Mouse (Mus musculus) G1E (cell line): Measurements from ENCODE around the gene Clasp2.

Experiments
- CTCF ChIP-seq: IDR thresholded peaks from 2 replicates; pipeline ENCODE4 v1.5.1; 2012; ENCODE audit warnings: low read depth, low read length, inconsistent platforms, mixed read lengths
- GATA2 ChIP-seq: IDR thresholded peaks from 2 replicates; pipeline ENCODE4 v1.6.1; 2012; ENCODE audit warnings: low read depth, low read length, inconsistent platforms, borderline replicate concordance
- POLR2AphosphoS5 ChIP-seq: IDR thresholded peaks from 2 replicates; pipeline ENCODE4 v1.6.1; 2012; ENCODE audit warnings: low read depth, low read length, inconsistent platforms; ENCODE audit not compliant: insufficient replicate concordance

- TF ChIP-seq CTCF (no peak), POLR2AphosphoS5 (no peak), GATA2 (no peak)
Observed at GRCm38 (mm10) chr9:113844029-113844428, 102.8 kb downstream of the Clasp2 start.
